Mouse (Mus musculus): ENCODE data around the gene Jam3.

DNA sequence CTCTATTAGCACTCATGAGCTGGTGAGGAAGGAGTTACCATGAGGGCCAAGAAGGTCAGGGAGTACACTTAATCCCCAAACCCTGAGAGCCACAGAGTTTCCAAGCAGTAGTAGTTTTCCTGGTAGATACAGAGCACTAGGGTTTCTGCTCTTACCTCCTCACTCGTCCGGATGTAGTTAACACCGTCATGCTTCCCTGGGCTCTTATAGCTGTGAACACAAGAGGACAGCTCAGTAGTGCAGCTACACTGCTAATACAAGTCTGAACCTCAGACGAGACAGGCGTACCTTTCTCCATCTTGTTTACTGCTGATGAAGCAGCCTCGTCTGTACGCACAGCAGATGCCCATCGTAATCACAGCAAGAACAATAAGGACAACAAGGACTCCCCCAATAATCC lies 56.7 kb downstream of the Jam3 start:
- no peak for TF ChIP-seq POLR2A (IDR thresholded peaks at IDR 0.05; ENCODE audit: low read depth, low read length)
- no peak for TF ChIP-seq CTCF (conservative IDR thresholded peaks at IDR 0.05 in 1 of 2, IDR thresholded peaks at IDR 0.05 in 1 of 2; ENCODE audit: low read depth in 2 of 2, low read length in 2 of 2)
- TF ChIP-seq ZNF384 (IDR thresholded peaks at IDR 0.05; ENCODE audit: low read depth, low read length) = no peak
- no peak for TF ChIP-seq CHD1 (IDR thresholded peaks at IDR 0.05; ENCODE audit: low read depth, low read length)
- TF ChIP-seq ZKSCAN1 (IDR thresholded peaks at IDR 0.05; ENCODE audit: borderline replicate concordance, low read depth, low read length) = no peak
- TF ChIP-seq SIN3A (IDR thresholded peaks at IDR 0.05; ENCODE audit: low read length) = no peak

Data from CH12.LX (cell line).